Comparison of ENCODE assay signal across 10 mouse cellular contexts in genomic region chr2:139370070-139370469, GRCm38 (mm10).
DNase-seq lines count a peak whose midpoint lies in the region; ATAC-seq and TF ChIP-seq lines count a peak whose summit lies in the region.
"Had no signal": no experiment of that assay in that cellular context is flagged by ENCODE, and none has a peak within 500 bp of the region (broad histone marks: within the 10 kb centered on the region; RNA-seq: fewer than 3 reads in every experiment).

No protein-coding gene starts in this region.

- peak in 1 of 3 experiments; percentile 30; a peak in 2 of 6 replicates for TF ChIP-seq CTCF in MEL (IDR thresholded peaks at IDR 0.05 in 2 of 3, conservative IDR thresholded peaks at IDR 0.05 in 1 of 3; ENCODE audit: control insufficient read depth in 1 of 3, insufficient read depth in 1 of 3, low read depth in 2 of 3, low read length in 3 of 3, poor library complexity in 1 of 3, severe bottlenecking in 1 of 3)

- H3K36me3 ChIP-seq in MEL (ENCODE audit: control insufficient read depth in 1 of 2, insufficient read depth in 2 of 2, low read length in 2 of 2): no peaks in the 10 kb centered on the region
- H3K36me3 ChIP-seq: limb, embryonic 13.5 days had no signal

- H3K9ac ChIP-seq in MEL (ENCODE audit: control insufficient read depth, low read depth, low read length, poor library complexity, severe bottlenecking): no peak overlapping the region
- H3K9ac ChIP-seq: limb, embryonic 13.5 days had no signal

- peak; percentile 59 to 64; a peak in 3 of 4 replicates for ATAC-seq in hematopoietic stem cell, adult 5-6 weeks (replicated peaks in 1 of 2; ENCODE audit: insufficient read depth in 1 of 2, low FRiP score in 2 of 2, low TSS enrichment in 1 of 2, low read depth in 1 of 2, poor library complexity in 2 of 2, severe bottlenecking in 2 of 2)
- ATAC-seq in megakaryocyte-erythroid progenitor cell, adult 5-6 weeks (replicated peaks; ENCODE audit: low FRiP score, low TSS enrichment, poor library complexity, severe bottlenecking): no peak

- peak; percentile 10 for TF ChIP-seq RAD21 in MEL (IDR thresholded peaks at IDR 0.05; ENCODE audit: low read depth, low read length)

- no peak overlapping the region for H3K4me3 ChIP-seq in MEL (ENCODE audit: control insufficient read depth in 1 of 2, insufficient read depth in 1 of 2, low read depth in 2 of 2, low read length in 2 of 2)
- H3K4me3 ChIP-seq: limb, embryonic 13.5 days had no signal

- no peaks in the 10 kb centered on the region for H3K4me1 ChIP-seq in MEL (ENCODE audit: control insufficient read depth in 1 of 2, insufficient read depth in 2 of 2, low read length in 2 of 2)
- H3K4me1 ChIP-seq: limb, embryonic 13.5 days had no signal

- no peaks in the 10 kb centered on the region for H3K27me3 ChIP-seq in MEL (ENCODE audit: control insufficient read depth in 1 of 2, insufficient read depth in 2 of 2, low read length in 2 of 2)
- H3K27me3 ChIP-seq: limb, embryonic 13.5 days had no signal

- H3K79me2 ChIP-seq in MEL (ENCODE audit: control insufficient read depth, insufficient read depth, low read length, poor library complexity): no peaks in the 10 kb centered on the region

- H3K27ac ChIP-seq in MEL (ENCODE audit: control insufficient read depth, low read depth, low read length): no peak overlapping the region
- H3K27ac ChIP-seq: limb, embryonic 13.5 days had no signal

- no peak for TF ChIP-seq POLR2A in MEL (IDR thresholded peaks at IDR 0.05; ENCODE audit: control insufficient read depth in 1 of 2, insufficient read depth in 1 of 2, low read depth in 1 of 2, low read length in 2 of 2, poor library complexity in 1 of 2)

- H3K9me3 ChIP-seq in MEL (replicated peaks; ENCODE audit: insufficient read depth, low read length): no peaks in the 10 kb centered on the region
- H3K9me3 ChIP-seq: limb, embryonic 13.5 days had no signal

- DNase-seq in cerebellum, postnatal 14 days: peak; percentile 50 to 67
- no peak for DNase-seq in cerebellum, postnatal 36 days
- DNase-seq in layer of hippocampus, adult 11-12 months (ENCODE audit: low spot score): peak; percentile 37
- DNase-seq in layer of hippocampus, postnatal 25 days (ENCODE audit: extremely low spot score in 1 of 2, low spot score in 1 of 2): no peak
- DNase-seq in MEL (ENCODE audit: low read depth, low spot score): peak; percentile 10
- no peak for DNase-seq in spleen, postnatal 36 days (ENCODE audit: low spot score in 2 of 2)
- DNase-seq: right cerebral cortex, postnatal 25 days had no signal

- no peak for TF ChIP-seq EP300 in MEL (IDR thresholded peaks at IDR 0.05; ENCODE audit: low read depth in 1 of 2, low read length in 2 of 2)

TF ChIP-seq in MEL, 35 proteins besides CTCF, POLR2A, EP300 and RAD21:
- TF ChIP-seq TAL1 (IDR thresholded peaks at IDR 0.05; ENCODE audit: low read length) (no peak), JUND (IDR thresholded peaks at IDR 0.05; ENCODE audit: low read depth, low read length) (no peak), SMC3 (IDR thresholded peaks at IDR 0.05; ENCODE audit: low read depth, low read length) (peak; percentile 27), BHLHE40 (IDR thresholded peaks at IDR 0.05; ENCODE audit: borderline replicate concordance, low read depth, low read length) (no peak), MEF2A (IDR thresholded peaks at IDR 0.05; ENCODE audit: extremely low read depth, insufficient replicate concordance, low read depth, low read length, poor library complexity, severe bottlenecking) (no peak), NELFE (IDR thresholded peaks at IDR 0.05; ENCODE audit: low read depth, low read length) (no peak), MAZ (IDR thresholded peaks at IDR 0.05; ENCODE audit: low read depth, low read length) (no peak)

Comparison
In these comparisons a context has a peak if more than half of its experiments do, and no peak if none do; other contexts are left out.
1. DNase-seq: peak in cerebellum, postnatal 14 days (2 of 2), layer of hippocampus, adult 11-12 months (single experiment) and MEL (single experiment); none in cerebellum, postnatal 36 days (0 of 2), layer of hippocampus, postnatal 25 days (0 of 2) and spleen, postnatal 36 days (0 of 2).